Mouse (Mus musculus): ENCODE measurements around the gene Nsf.

The Nsf gene

DNA sequence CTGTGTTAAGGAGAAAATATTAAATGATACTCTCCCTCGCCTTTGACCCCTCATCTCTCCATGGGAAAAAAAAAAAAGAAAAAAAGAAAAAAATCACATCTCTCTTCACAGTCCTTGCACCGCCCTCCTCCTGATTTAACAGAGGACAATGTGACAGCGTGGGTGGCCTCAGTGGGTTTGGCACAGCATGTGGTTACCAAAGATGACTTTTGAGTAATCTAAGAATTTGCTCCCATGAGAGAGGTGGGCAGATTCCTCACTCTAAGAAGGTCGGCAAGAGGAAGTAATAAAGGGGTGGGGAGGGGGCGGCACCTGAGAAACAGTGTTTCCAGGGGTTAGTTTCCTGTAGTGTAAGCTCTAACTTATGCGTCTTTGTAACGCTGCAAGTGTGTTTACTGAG, 37.0 kb downstream of the Nsf start:
- ChIA-PET POLR2A (interaction anchor here in 2 of 4 experiments (0.7 to 1.4 kb wide), 9 partner anchors 30 to 312 kb away, joined by 3 to 5 read pairs (median 3); partner anchors contain the start of gene Nsf (in 1 of the 2)), CTCF (interaction anchor here in 2 of 4 experiments (0.5 to 0.8 kb wide), 4 partner anchors 9 to 161 kb away, joined by 3 to 6 read pairs (median 4); no protein-coding TSS in a partner anchor)

DNA sequence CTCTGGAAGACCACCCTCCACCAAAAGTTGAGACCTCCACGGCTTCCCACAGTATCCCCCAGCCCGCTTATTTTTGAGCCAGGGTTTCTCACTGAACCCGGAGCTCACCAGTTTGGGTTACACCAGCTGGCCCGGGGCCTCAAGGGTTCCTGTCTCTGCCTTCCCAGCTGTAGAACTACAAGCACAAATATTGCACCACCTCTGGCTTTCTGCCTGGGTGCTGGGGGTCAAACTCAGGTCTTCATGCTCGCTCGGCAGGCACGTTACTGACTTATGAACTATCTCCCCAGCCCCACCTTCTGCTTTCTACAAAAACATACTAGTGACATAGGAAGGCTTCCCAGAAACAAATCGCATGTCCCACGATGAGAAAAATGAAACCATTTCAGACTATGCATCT, 38.2 kb downstream of the Nsf start:
- CTCF ChIA-PET = interaction anchor here in 2 of 4 experiments (0.6 to 0.7 kb wide), 2 partner anchors 11 to 23 kb away, joined by 3 read pairs; no protein-coding TSS in a partner anchor
- POLR2A ChIA-PET = interaction anchor here in 1 of 4 experiments (1.3 kb wide), 1 partner anchor 56 kb away, joined by 3 read pairs; no protein-coding TSS in a partner anchor

DNA sequence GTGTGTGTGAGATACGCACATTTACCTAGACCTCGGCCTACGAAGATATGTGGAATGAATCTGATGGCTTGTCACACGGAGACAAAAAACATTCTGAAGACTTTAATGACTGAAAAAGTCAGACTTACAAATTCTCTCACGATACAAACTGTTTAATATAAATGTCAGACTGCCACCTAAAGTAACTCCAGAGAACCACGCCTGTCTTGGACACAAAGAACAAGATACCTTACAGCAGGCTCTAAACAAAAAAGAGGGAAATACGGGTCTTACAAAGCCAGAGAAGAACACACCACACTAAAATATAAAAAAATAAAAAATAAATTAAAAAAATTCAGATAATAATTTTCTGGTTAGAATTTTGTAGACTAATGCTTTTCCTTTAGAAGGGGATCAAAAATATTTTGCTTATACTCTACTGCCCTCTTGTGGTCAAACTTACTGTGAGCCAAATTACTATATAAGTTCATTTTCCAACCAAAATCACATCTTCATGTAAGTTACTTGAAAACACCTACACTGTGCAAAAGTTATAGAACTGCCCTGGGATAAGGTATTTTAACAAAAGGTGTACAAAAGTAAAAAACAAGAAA, 42.8 kb downstream of the Nsf start:
- ChIA-PET CTCF (interaction anchor here (0.7 to 1.4 kb wide), 13 partner anchors 75 to 272 kb away, joined by 3 to 6 read pairs (median 3); no protein-coding TSS in a partner anchor), POLR2A (no interaction called here)

DNA sequence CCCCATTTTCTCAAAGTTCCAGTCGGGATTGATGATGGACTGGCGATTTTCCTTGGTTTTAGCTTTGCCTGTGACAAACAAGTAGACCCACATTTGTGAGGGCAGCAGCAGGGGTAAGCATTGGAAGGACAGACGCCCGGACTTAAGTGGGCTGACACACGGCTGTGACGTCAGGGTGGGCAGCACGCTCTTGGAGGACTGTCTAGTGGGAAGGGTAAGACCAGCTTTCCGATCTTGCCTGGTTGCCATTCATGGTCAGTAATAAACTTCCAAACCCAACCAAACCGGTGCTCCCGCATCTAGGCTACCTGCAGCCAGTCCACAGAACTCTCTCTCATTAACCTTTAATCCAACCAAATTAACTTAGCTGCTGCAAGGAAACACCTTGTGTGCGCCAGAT, 43.3 kb downstream of the Nsf start:
- POLR2A ChIA-PET = interaction anchor here in 1 of 4 experiments (0.6 kb wide), 1 partner anchor 23 kb away, joined by 5 read pairs; no protein-coding TSS in a partner anchor
- CTCF ChIA-PET = interaction anchor here (0.7 to 1.4 kb wide), 12 partner anchors 13 to 271 kb away, joined by 3 to 6 read pairs (median 3); no protein-coding TSS in a partner anchor

DNA sequence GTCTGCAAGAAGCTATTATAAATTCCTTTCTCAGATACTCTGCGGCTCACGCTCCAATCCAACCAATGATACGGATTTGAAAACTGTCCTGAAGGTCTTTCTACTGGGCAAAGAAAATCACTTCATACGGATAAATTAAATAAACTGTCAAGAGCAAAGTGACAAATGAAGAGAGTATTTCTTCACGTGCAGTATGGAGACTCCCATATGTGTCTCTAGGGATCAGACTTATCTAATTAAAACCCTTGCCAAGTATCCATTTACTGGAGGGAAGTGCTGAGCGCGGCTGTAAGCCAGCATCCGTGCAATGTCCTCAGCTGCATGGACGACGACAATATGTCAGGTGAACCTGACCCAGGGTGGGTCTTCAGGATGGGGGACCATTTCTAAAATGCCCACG, 44.0 kb downstream of the Nsf start:
- ChIA-PET CTCF (interaction anchor here (0.9 to 1.4 kb wide), 4 partner anchors 13 to 270 kb away, joined by 3 to 6 read pairs (median 3); no protein-coding TSS in a partner anchor), POLR2A (interaction anchor here in 1 of 4 experiments (0.6 to 1.0 kb wide), 2 partner anchors 17 to 24 kb away, joined by 3 to 5 read pairs; no protein-coding TSS in a partner anchor)

DNA sequence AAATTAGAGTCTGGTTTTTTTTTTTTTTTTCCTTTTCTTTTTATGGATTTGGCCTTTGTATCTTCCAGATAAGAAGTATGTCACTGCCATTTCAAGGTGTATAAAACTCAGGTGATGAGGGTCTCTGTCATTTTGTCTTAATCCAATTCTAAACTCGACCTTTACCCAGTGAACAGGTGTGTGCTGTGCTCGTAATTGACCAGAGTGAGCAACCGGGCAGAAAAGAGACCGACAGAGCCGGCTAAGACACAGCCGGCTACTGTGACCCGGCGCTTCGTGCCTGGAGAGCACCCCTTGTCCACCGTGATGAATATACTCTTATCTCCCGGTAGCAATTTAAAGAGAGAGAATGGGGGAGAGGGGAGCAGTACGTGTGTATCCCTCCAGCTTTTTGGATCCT, 44.5 kb downstream of the Nsf start:
- CTCF ChIA-PET = interaction anchor here in 2 of 4 experiments (0.7 to 1.2 kb wide), 2 partner anchors 14 to 99 kb away, joined by 3 to 4 read pairs; no protein-coding TSS in a partner anchor

DNA sequence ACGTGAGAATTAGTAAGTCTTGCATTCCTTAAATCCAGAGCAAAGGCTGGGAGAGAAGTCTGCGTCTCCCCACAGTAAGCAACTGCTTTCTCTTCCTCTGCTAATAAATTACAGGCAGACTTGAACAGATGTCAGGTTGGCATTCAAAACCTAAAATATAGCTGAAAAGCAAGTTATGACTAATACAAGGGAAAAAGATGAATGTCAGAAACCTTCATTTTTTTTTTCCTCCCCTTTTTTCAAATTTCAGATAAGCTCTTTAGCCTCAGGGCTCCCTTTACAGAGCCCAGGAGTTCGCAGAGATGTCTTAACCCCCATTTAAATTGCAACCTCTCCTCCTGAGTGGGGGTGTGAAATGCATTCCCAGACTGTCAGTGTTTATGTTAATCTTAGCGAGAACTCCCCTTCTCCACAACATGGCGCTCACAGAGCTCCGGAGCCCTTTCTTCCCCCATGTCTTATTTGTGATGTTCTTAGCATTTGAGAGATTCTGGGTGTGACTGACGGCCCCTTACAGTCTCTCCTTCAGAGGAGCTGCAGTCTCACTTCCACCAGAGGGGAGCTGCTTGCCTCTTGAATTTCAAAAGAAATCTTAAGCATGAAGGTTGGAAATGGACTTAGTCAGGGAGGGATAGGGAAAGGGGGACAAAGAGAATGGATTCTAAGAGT, 47.7 kb downstream of the Nsf start:
- CTCF ChIA-PET = interaction anchor here in 3 of 4 experiments (0.5 to 1.9 kb wide), 6 partner anchors 17 to 277 kb away, joined by 3 to 9 read pairs (median 3); no protein-coding TSS in a partner anchor

More for the DNA sequence above, 44.5 kb downstream of the Nsf start:
- POLR2A ChIA-PET = interaction anchor here in 1 of 4 experiments (0.7 to 1.0 kb wide), 2 partner anchors 17 to 54 kb away, joined by 3 read pairs; no protein-coding TSS in a partner anchor

DNA sequence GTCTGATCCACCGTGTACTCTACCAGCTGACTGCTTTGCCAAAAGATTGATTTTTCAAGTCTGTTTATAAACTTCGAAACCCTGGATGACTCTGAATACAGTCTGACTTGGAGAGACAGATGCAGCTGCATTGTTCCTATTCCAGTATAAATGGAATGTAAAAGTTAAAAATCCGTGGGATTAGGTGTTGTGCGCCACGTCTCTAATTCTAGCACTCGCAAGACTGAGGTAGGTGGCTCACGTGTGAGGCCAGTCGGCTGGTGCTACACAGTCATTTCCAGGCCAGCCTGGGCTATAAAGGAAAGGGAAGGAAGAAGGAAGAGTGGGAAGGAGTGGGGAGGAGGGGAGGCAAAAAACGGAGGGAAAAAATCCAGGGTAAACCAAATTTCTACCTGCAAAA, 48.4 kb downstream of the Nsf start:
- ChIA-PET POLR2A (interaction anchor here in 1 of 4 experiments (1.6 to 2.8 kb wide), 2 partner anchors 14 to 26 kb away, joined by 7 to 17 read pairs; no protein-coding TSS in a partner anchor), CTCF (interaction anchor here in 2 of 4 experiments (0.6 to 1.9 kb wide), 2 partner anchors 141 to 277 kb away, joined by 3 to 9 read pairs; no protein-coding TSS in a partner anchor)

More for the DNA sequence above, 47.7 kb downstream of the Nsf start:
- POLR2A ChIA-PET = interaction anchor here in 1 of 4 experiments (0.6 to 2.8 kb wide), 4 partner anchors 12 to 382 kb away, joined by 5 to 17 read pairs (median 8); no protein-coding TSS in a partner anchor

DNA sequence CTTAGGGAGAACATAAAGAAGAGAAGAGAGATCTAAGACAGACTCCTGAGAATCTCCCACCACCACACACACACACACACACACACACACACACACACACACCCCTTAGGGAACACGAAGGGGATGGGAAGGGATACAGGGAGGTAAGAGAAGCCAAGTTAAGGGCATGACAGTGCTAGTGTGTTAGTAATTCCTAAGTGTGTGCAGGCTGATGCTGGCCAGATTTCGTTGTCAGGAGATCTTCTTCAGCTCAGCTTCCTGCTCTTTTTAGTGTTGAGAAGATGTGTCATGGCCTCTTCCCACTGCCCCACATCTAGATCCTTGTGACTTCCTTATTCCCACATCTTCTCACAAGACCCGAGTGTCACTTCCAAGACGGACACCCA, 52.3 kb downstream of the Nsf start:
- ChIA-PET POLR2A (interaction anchor here in 2 of 4 experiments (0.6 to 1.8 kb wide), 5 partner anchors 10 to 498 kb away, joined by 3 to 10 read pairs (median 3); no protein-coding TSS in a partner anchor), CTCF (interaction anchor here in 3 of 4 experiments (0.6 to 1.5 kb wide), 4 partner anchors 9 to 174 kb away, joined by 3 to 6 read pairs (median 4); no protein-coding TSS in a partner anchor)

DNA sequence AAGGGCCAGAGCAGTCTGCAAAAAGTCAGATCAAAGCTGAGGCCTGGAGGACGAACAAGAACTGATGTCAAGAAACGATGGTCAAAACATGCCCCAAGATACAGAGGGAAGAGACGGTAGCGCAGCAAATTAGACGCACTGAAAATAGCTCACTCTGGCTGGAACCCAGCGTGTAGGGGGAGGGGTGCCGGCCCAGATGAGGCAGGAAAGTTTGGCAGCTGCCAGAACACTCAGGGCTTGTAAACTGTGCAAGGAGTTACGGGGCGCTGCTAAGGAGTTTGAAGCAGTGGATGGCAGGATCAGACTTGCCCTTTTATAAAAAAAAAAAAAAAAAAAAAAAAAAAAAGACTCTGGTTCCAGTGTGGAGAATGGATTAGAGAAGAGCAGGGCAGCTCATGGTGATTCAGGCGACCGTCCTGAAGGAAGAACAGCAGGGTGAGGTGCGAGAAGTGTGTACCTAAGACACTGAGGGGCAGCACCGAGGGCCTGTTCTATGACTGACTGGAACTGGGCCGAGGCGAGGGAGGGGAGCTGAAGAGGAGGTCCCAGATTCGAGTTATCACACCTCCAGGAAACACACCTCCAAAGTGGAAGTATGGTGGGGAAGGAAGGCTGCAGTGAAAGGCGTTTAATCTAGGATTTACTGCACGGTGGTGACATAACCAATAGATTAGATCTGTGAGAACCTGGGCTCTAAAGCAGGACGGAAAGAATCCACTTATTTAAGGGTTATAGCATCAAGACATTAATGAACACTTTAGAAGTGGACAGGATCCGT, 52.9 kb downstream of the Nsf start:
- ChIA-PET POLR2A (interaction anchor here in 3 of 4 experiments (0.6 to 1.8 kb wide), 11 partner anchors 9 to 789 kb away, joined by 3 to 10 read pairs (median 3); no protein-coding TSS in a partner anchor), CTCF (interaction anchor here in 3 of 4 experiments (0.6 to 1.5 kb wide), 4 partner anchors 9 to 168 kb away, joined by 3 to 4 read pairs (median 4); no protein-coding TSS in a partner anchor)

DNA sequence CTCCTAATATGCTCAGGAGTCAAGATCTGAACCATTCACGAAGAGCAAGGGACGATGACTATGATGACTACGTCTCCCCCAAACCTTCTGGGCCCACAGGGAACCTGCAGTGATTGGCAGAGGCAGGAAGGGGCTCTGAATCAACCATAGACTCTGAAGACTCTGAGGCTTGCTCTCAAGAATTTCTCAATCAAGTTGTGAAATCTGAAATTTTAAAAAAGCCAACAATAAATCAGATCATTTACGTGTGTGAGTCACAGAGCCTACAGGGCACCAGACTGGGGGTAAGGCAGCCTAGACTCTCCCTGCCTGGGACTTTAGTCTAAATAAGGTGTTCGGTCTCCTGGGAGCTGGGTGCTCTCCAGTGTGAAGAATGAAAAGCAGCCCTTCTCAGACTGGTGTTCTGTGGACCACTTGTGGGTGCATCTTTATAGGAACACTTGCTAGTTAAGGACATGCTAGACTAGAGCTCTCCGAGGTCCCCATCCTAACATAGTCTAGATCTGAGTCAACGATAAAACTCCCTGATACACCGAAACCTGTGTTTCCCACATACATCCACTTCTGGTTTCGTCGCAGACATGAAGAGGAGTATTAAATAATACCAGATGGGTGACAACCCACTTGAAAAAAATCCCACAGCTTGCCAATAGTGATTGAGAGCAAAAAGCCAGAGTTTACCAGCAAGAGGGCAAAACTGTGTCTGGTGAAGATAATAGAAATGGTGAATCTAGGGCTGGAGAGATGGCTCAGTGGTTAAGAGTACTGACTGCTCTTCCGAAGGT, 56.7 kb downstream of the Nsf start:
- CTCF ChIA-PET = no interaction called here
- POLR2A ChIA-PET = interaction anchor here in 1 of 4 experiments (1.3 kb wide), 1 partner anchor 10 kb away, joined by 4 read pairs; no protein-coding TSS in a partner anchor

DNA sequence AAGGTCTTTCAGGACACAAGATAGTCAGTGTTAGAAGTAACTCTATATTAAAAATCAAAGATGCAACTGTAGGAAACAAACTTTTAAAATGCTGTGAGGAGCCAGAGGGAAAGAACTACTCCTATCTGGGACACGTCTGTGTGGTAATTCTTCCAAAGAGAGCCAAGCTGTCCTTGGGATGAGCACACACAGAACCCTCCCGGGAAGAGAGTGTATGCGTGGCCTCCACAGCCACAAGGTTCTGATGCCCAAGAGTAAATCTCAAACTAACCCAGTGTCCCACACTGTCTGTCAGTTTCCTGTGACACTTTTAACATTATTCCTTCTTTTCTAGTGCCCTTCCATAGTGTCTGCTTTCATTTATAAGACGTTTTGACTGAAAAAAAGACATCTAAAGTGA, 57.8 kb downstream of the Nsf start:
- ChIA-PET POLR2A (interaction anchor here in 1 of 4 experiments (1.3 kb wide), 1 partner anchor 9 kb away, joined by 4 read pairs; no protein-coding TSS in a partner anchor), CTCF (no interaction called here)

DNA sequence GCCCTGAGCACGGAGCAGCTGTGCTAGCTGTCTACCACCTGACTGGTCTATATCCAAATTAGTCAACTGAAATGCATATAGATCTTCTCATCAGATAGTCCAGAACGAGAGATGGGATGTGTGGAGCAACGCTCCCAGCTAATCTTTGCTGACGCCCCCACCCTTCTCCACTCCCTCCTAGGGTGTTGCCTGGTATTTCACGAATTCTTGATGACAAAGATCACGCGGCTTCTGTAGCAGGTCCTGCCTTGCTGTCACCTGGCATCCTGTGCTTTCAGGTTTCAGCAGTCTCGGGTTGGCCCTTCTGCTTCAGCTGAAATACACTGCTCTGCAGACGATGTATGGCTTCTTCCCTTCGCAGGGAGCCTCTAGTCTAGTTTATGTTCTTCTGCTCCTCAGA, 61.0 kb downstream of the Nsf start:
- ChIA-PET CTCF (interaction anchor here in 2 of 4 experiments (0.6 to 1.7 kb wide), 2 partner anchors 8 to 23 kb away, joined by 3 to 4 read pairs; no protein-coding TSS in a partner anchor), POLR2A (interaction anchor here in 3 of 4 experiments (0.6 to 3.6 kb wide), 20 partner anchors 8 to 480 kb away, joined by 3 to 19 read pairs (median 4); partner anchors contain the start of genes Nsf (in 2 of the 3), Arf2 (in 1 of the 3) and Plekhm1 (in 1 of the 3))

DNA sequence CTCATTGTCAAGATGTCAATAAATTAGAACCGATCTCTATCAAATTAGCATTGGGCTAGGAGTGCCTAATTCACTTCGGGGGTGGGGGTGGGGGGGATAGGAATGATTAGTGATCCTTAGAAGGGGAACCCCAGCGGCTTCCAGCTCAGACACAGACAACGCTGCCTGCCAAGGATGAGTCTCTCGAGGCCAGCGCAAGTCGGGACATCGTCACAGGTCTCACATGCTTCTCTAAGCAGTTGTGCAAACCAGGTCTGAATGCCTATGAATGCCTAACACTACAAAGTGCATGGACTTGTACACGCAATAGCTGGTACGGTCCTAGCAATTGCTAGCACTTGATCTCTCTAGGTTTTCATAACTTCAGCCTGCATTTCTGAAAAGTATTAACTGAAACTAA, 62.1 kb downstream of the Nsf start:
- ChIA-PET CTCF (interaction anchor here in 1 of 4 experiments (1.7 kb wide), 1 partner anchor 9 kb away, joined by 4 read pairs; no protein-coding TSS in a partner anchor), POLR2A (interaction anchor here in 3 of 4 experiments (0.6 to 3.6 kb wide), 17 partner anchors 9 to 520 kb away, joined by 3 to 19 read pairs (median 5); partner anchors contain the start of genes Nsf (in 1 of the 3) and Plekhm1 (in 1 of the 3))

DNA sequence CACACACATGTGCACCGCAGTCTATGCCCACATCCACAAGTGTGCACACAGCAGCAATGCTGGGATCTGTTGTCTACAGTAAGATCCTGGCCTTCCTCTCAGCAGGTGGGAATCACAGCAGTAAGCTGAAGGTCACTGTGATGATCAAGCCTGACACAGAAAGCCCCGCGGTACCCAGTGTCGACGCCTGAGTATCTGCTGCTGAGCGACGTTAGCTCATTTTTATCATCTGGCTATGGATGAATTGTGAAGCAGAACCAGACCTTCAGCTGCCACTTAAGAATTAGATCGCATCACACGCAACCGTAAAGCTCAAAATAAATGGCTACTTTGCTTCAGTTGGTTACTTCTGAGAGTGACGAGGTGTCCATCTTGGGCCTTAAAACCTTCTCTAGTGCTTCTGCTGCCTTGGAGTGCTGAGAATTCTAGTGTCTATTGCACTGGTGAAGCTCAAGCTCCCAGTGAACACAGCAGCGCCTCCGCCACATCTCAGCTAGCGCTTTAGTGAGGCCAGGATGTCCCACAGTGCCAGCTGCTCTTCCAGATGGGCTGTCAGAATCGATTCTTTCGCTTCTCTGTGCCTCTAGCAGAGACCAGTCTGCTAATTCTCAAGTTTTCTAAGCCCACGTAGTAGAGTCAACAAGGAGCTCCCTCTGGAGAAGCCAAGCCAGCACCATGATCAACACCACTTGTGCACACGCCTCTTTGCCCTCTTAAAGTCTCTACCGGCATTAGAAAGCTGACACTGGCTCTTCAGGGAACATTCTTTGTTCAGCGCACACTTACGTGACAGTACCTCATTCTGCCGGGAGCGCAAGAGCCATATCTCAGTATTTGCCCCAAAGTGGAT, 63.3 kb downstream of the Nsf start:
- ChIA-PET POLR2A (interaction anchor here in 3 of 4 experiments (0.6 to 3.6 kb wide), 10 partner anchors 9 to 774 kb away, joined by 3 to 17 read pairs (median 4); partner anchors contain the start of gene Hexim1 (in 1 of the 3)), CTCF (interaction anchor here in 1 of 4 experiments (0.5 to 1.1 kb wide), 2 partner anchors 10 to 225 kb away, joined by 3 read pairs; no protein-coding TSS in a partner anchor)

All from embryonic stem cell, embryonic (primary cell).